Mouse (Mus musculus): Measurements from ENCODE around the gene Stam. TPM values are rescaled to one million over a fixed set of nuclear protein-coding genes. Genes with fewer than 3 reads are reported as not detected.
"Not testable (repeated sequence)": the region's sequence is repeated elsewhere in the genome, so short reads cannot be mapped to it uniquely, and the experiment has no call there.

Stam gene
- total RNA-seq, 2 experiments from 2014 or later: 16.0 to 17.9 TPM

GRCm38 (mm10) chr2:14176460-14177193 lies 102.7 kb downstream of the Stam start:
- no peak for DNase-seq
- intact Hi-C loops (cut with DNase I): no loop called here

- no peak for DNase-seq
- intact Hi-C loops (cut with DNase I): no loop called here
Observed at GRCm38 (mm10) chr2:14184375-14184774, 110.5 kb downstream of the Stam start.

- no peak for DNase-seq
- intact Hi-C loops (cut with DNase I): no loop called here
Observed at GRCm38 (mm10) chr2:14190684-14191083, 116.8 kb downstream of the Stam start.

GRCm38 (mm10) chr2:14191601-14192000 lies 117.7 kb downstream of the Stam start:
- DNase-seq: no peak
- intact Hi-C loops (cut with DNase I): no loop called here

- intact Hi-C loops (cut with DNase I): no loop called here
- no peak for DNase-seq
Observed at GRCm38 (mm10) chr2:14192046-14192445, 118.1 kb downstream of the Stam start.

GRCm38 (mm10) chr2:14198325-14198903 lies 124.5 kb downstream of the Stam start:
- DNase-seq; intact Hi-C loops (cut with DNase I): not testable (repeated sequence)

Other genes starting within 250 kb of the Stam start
- gene Hacd1, start 18.0 kb upstream of the Stam start, total RNA-seq (2021): 100 to 1,000 TPM; 194 to 214 TPM
- under 1 TPM; 0.10 to 0.17 TPM for gene Tmem236, start 100.4 kb downstream of the Stam start, total RNA-seq (2021)
- gene Mrc1, start 155.3 kb downstream of the Stam start, total RNA-seq (2021): 10 to 100 TPM; 10.1 to 13.1 TPM